Mouse (Mus musculus) intestine, embryonic 15.5 days (tissue): ENCODE measurements at regions not wholly inside any gene's neighbourhood (a gene's known extent, or its start where the extent isn't known, plus 50 kb on each side); places are given as distances from the start of the nearest gene placed in this dataset.

Experiments used
- ATAC-seq: fragments of 200-750 bp; cut with Nextera tagmentation; 2 replicates; pipeline ENCODE4 v1.8.0; 2017; ENCODE audit warnings: moderate TSS enrichment, moderate library complexity
- H3K27ac ChIP-seq: fragments of 300-500 bp; sonication (generic); 2 replicates; pipeline ENCODE4 v1.5.1; 2015; ENCODE audit warnings: mild to moderate bottlenecking, inconsistent platforms
- H3K27me3 ChIP-seq: fragments of 300-500 bp; sonication (generic); replicated peaks from 2 replicates; pipeline ENCODE4 v1.6.1; 2015; ENCODE audit warnings: inconsistent platforms
- H3K36me3 ChIP-seq: fragments of 300-500 bp; sonication (generic); 2 replicates; pipeline ENCODE4 v1.6.1; 2015; ENCODE audit warnings: inconsistent platforms
- H3K4me1 ChIP-seq: fragments of 300-500 bp; sonication (generic); replicated peaks from 2 replicates; pipeline ENCODE4 v1.6.1; 2015; ENCODE audit warnings: inconsistent platforms
- H3K4me2 ChIP-seq: fragments of 300-500 bp; sonication (generic); replicated peaks from 2 replicates; pipeline ENCODE4 v1.6.1; 2015; ENCODE audit warnings: mild to moderate bottlenecking, inconsistent platforms
- H3K4me3 ChIP-seq: fragments of 300-500 bp; sonication (generic); replicated peaks from 2 replicates; pipeline ENCODE4 v1.5.1; 2015; ENCODE audit warnings: inconsistent platforms
- H3K9ac ChIP-seq: fragments of 300-500 bp; sonication (generic); 2 replicates; pipeline ENCODE4 v1.6.1; 2015; ENCODE audit warnings: inconsistent platforms
- H3K9me3 ChIP-seq: fragments of 300-500 bp; sonication (generic); 2 replicates; pipeline ENCODE4 v1.6.1; 2016; ENCODE audit warnings: inconsistent platforms
- WGBS: fragments of 180-500 bp; shearing (Covaris S2); methylation state at CpG from one replicate; pipeline ENCODE4 v1.1.7; 2015; 5-methylcytosine and 5-hydroxymethylcytosine counted together

- H3K27ac ChIP-seq, result no peak overlapping the region
- no peaks in the 10 kb centered on the region for H3K9me3 ChIP-seq
- no peaks in the 10 kb centered on the region for H3K36me3 ChIP-seq
- no peaks in the 10 kb centered on the region for H3K4me1 ChIP-seq
- H3K9ac ChIP-seq, result no peak overlapping the region
- H3K4me2 ChIP-seq, result no peak overlapping the region
- H3K27me3 ChIP-seq, result no peaks in the 10 kb centered on the region
- WGBS, result 67% methylated on average over 9 of the region's 9 CpGs
- H3K4me3 ChIP-seq, result no peak overlapping the region
- no peak for ATAC-seq
Observed at GRCm38 (mm10) chr14:58691129-58691828, 451.4 kb downstream of the 1700129C05Rik start.

GRCm38 (mm10) chr14:58687814-58688213 is 454.9 kb downstream of the 1700129C05Rik start:
- Histone ChIP-seq H3K4me3 (no peak overlapping the region), H3K27me3 (no peaks in the 10 kb centered on the region), H3K9ac (no peak overlapping the region), H3K4me1 (no peaks in the 10 kb centered on the region), H3K36me3 (no peaks in the 10 kb centered on the region), H3K4me2 (no peak overlapping the region), H3K9me3 (no peaks in the 10 kb centered on the region), H3K27ac (no peak overlapping the region)
- WGBS, result 81% methylated on average over 4 of the region's 4 CpGs
- no peak for ATAC-seq

GRCm38 (mm10) chr14:58678781-58679180 is 463.9 kb downstream of the 1700129C05Rik start:
- no peak overlapping the region for H3K9ac ChIP-seq
- WGBS, result 62% methylated on average over 6 of the region's 6 CpGs
- H3K4me2 ChIP-seq, result no peak overlapping the region
- no peak for ATAC-seq
- no peaks in the 10 kb centered on the region for H3K27me3 ChIP-seq
- no peaks in the 10 kb centered on the region for H3K4me1 ChIP-seq
- H3K36me3 ChIP-seq, result no peaks in the 10 kb centered on the region
- no peaks in the 10 kb centered on the region for H3K9me3 ChIP-seq
- no peak overlapping the region for H3K4me3 ChIP-seq
- no peak overlapping the region for H3K27ac ChIP-seq

GRCm38 (mm10) chr14:58678126-58678656 is 464.5 kb downstream of the 1700129C05Rik start:
- H3K9me3 ChIP-seq, result no peaks in the 10 kb centered on the region
- H3K4me1 ChIP-seq, result no peaks in the 10 kb centered on the region
- no peak overlapping the region for H3K27ac ChIP-seq
- no peak for ATAC-seq
- H3K4me2 ChIP-seq, result 0 out of 2 replicates have a peak overlapping the region, but pooled peaks have one; percentile 2
- 24% methylated on average over 11 of the region's 11 CpGs for WGBS
- no peaks in the 10 kb centered on the region for H3K27me3 ChIP-seq
- H3K4me3 ChIP-seq, result no peak overlapping the region
- no peak overlapping the region for H3K9ac ChIP-seq
- H3K36me3 ChIP-seq, result no peaks in the 10 kb centered on the region

GRCm38 (mm10) chr14:58675146-58675545 is 467.5 kb downstream of the 1700129C05Rik start:
- Histone ChIP-seq H3K4me3 (no peak overlapping the region), H3K4me1 (no peaks in the 10 kb centered on the region), H3K4me2 (no peak overlapping the region), H3K27ac (no peak overlapping the region), H3K9ac (no peak overlapping the region), H3K27me3 (no peaks in the 10 kb centered on the region), H3K9me3 (no peaks in the 10 kb centered on the region), H3K36me3 (no peaks in the 10 kb centered on the region)
- ATAC-seq, result no peak
- 80% methylated on average over 3 of the region's 3 CpGs for WGBS

- Histone ChIP-seq H3K4me2 (no peak overlapping the region), H3K9me3 (no peaks in the 10 kb centered on the region), H3K27ac (no peak overlapping the region), H3K9ac (no peak overlapping the region), H3K36me3 (no peaks in the 10 kb centered on the region), H3K27me3 (no peaks in the 10 kb centered on the region), H3K4me3 (no peak overlapping the region), H3K4me1 (no peaks in the 10 kb centered on the region)
- WGBS, result 20% methylated on average over 1 of the region's 1 CpGs
- no peak for ATAC-seq
Observed at GRCm38 (mm10) chr14:58663946-58664345, 478.7 kb downstream of the 1700129C05Rik start.

- no peak for ATAC-seq
Observed at GRCm38 (mm10) chr14:58662601-58663000, 480.1 kb downstream of the 1700129C05Rik start.

GRCm38 (mm10) chr14:58661416-58661815 is 481.3 kb downstream of the 1700129C05Rik start:
- H3K27me3 ChIP-seq, result no peaks in the 10 kb centered on the region

More at GRCm38 (mm10) chr14:58662601-58663000, 480.1 kb downstream of the 1700129C05Rik start:
- H3K4me3 ChIP-seq, result no peak overlapping the region
- no peak overlapping the region for H3K9ac ChIP-seq
- no peaks in the 10 kb centered on the region for H3K9me3 ChIP-seq
- no peak overlapping the region for H3K27ac ChIP-seq
- H3K4me1 ChIP-seq, result no peaks in the 10 kb centered on the region
- WGBS, result 71% methylated on average over 5 of the region's 5 CpGs
- H3K36me3 ChIP-seq, result no peaks in the 10 kb centered on the region
- no peak overlapping the region for H3K4me2 ChIP-seq
- H3K27me3 ChIP-seq, result no peaks in the 10 kb centered on the region

GRCm38 (mm10) chr14:58657263-58657662 is 485.4 kb downstream of the 1700129C05Rik start:
- no peaks in the 10 kb centered on the region for H3K27me3 ChIP-seq
- H3K9me3 ChIP-seq, result no peaks in the 10 kb centered on the region
- H3K4me3 ChIP-seq, result no peak overlapping the region
- H3K27ac ChIP-seq, result no peak overlapping the region
- no peak overlapping the region for H3K4me2 ChIP-seq
- no peak for ATAC-seq
- no peaks in the 10 kb centered on the region for H3K36me3 ChIP-seq
- 0 out of 2 replicates have a peak, but pooled peaks cover 6% of the 10 kb centered on the region for H3K4me1 ChIP-seq
- no peak overlapping the region for H3K9ac ChIP-seq
- 50% methylated on average over 2 of the region's 2 CpGs for whole genome bisulfite sequencing

More at GRCm38 (mm10) chr14:58661416-58661815, 481.3 kb downstream of the 1700129C05Rik start:
- Histone ChIP-seq H3K9me3 (no peaks in the 10 kb centered on the region), H3K4me3 (no peak overlapping the region), H3K4me2 (no peak overlapping the region), H3K9ac (no peak overlapping the region), H3K27ac (no peak overlapping the region), H3K4me1 (0 out of 2 replicates have a peak, but pooled peaks cover 6% of the 10 kb centered on the region), H3K36me3 (no peaks in the 10 kb centered on the region)
- no peak for ATAC-seq
- WGBS, result 30% methylated on average over 3 of the region's 3 CpGs

GRCm38 (mm10) chr14:58656935-58657238 is 485.8 kb downstream of the 1700129C05Rik start:
- Histone ChIP-seq H3K36me3 (no peaks in the 10 kb centered on the region), H3K9ac (no peak overlapping the region), H3K9me3 (no peaks in the 10 kb centered on the region), H3K4me3 (no peak overlapping the region), H3K27me3 (no peaks in the 10 kb centered on the region), H3K4me1 (0 out of 2 replicates have a peak, but pooled peaks cover 6% of the 10 kb centered on the region), H3K27ac (no peak overlapping the region), H3K4me2 (no peak overlapping the region)
- WGBS, result 14% methylated on average over 1 of the region's 1 CpGs
- ATAC-seq, result 0 out of 2 replicates have a peak, but pooled peaks have one; percentile 36

- ATAC-seq, result no peak
- no peak overlapping the region for H3K9ac ChIP-seq
- H3K27me3 ChIP-seq, result no peaks in the 10 kb centered on the region
- no peaks in the 10 kb centered on the region for H3K36me3 ChIP-seq
- H3K4me2 ChIP-seq, result no peak overlapping the region
- no peaks in the 10 kb centered on the region for H3K9me3 ChIP-seq
- 40% methylated on average over 4 of the region's 4 CpGs for WGBS
- 0 out of 2 replicates have a peak, but pooled peaks cover 6% of the 10 kb centered on the region for H3K4me1 ChIP-seq
- no peak overlapping the region for H3K4me3 ChIP-seq
- no peak overlapping the region for H3K27ac ChIP-seq
Observed at GRCm38 (mm10) chr14:58656212-58656934, 486.3 kb downstream of the 1700129C05Rik start.

GRCm38 (mm10) chr14:58653026-58653425 is 489.7 kb downstream of the 1700129C05Rik start:
- no peaks in the 10 kb centered on the region for H3K36me3 ChIP-seq
- whole genome bisulfite sequencing, result 89% methylated on average over 1 of the region's 1 CpGs
- no peak overlapping the region for H3K9ac ChIP-seq
- no peak overlapping the region for H3K4me3 ChIP-seq
- ATAC-seq, result no peak
- 0 out of 2 replicates have a peak, but pooled peaks cover 6% of the 10 kb centered on the region for H3K4me1 ChIP-seq
- H3K27ac ChIP-seq, result no peak overlapping the region
- H3K27me3 ChIP-seq, result no peaks in the 10 kb centered on the region
- no peaks in the 10 kb centered on the region for H3K9me3 ChIP-seq
- no peak overlapping the region for H3K4me2 ChIP-seq
